Mouse (Mus musculus) thymus, adult 2 months (tissue): ENCODE measurements around the gene Aldh2. TPM values are rescaled to one million over a fixed set of nuclear protein-coding genes. Genes with fewer than 3 reads are reported as not detected.
"Not testable (repeated sequence)": the region's sequence is repeated elsewhere in the genome, so short reads cannot be mapped to it uniquely, and the experiment has no call there.

ENCODE experiments used
- DNase-seq: peaks from one replicate; pipeline ENCODE4 v3.0.0; 2021
- H3K27ac ChIP-seq: fragments of 200-500 bp; 2 replicates; pipeline ENCODE4 v1.5.1; 2012; ENCODE audit warnings: low read length, control low read depth; ENCODE audit not compliant: control insufficient read depth, insufficient read depth
- H3K27me3 ChIP-seq: fragments of 200-500 bp; 2 replicates; pipeline ENCODE4 v1.6.1; 2012; ENCODE audit warnings: mild to moderate bottlenecking, low read length, moderate library complexity, mixed read lengths; ENCODE audit not compliant: control insufficient read depth, insufficient read depth
- H3K36me3 ChIP-seq: fragments of 200-500 bp; 2 replicates; pipeline ENCODE4 v1.6.1; 2012; ENCODE audit warnings: mild to moderate bottlenecking, low read length, moderate library complexity; ENCODE audit not compliant: control insufficient read depth, insufficient read depth
- H3K4me1 ChIP-seq: fragments of 200-500 bp; replicated peaks from 2 replicates; pipeline ENCODE4 v1.6.1; 2012; ENCODE audit warnings: low read length; ENCODE audit not compliant: control insufficient read depth, insufficient read depth
- H3K4me3 ChIP-seq: fragments of 200-500 bp; 2 replicates; pipeline ENCODE4 v1.5.1; 2012; ENCODE audit warnings: mild to moderate bottlenecking, low read length, control low read depth, moderate library complexity; ENCODE audit not compliant: control insufficient read depth, insufficient read depth
- CTCF ChIP-seq: fragments of 200-500 bp; IDR thresholded peaks from 2 replicates; pipeline ENCODE4 v1.5.1; 2012; ENCODE audit warnings: mild to moderate bottlenecking, control low read depth, low read length, moderate library complexity, borderline replicate concordance; ENCODE audit not compliant: control insufficient read depth, poor library complexity, insufficient read depth; ENCODE audit errors: extremely low read depth
- POLR2A ChIP-seq: fragments of 200-500 bp; IDR thresholded peaks from 2 replicates; pipeline ENCODE4 v1.6.1; 2012; ENCODE audit warnings: mild to moderate bottlenecking, low read length, control low read depth, moderate library complexity; ENCODE audit not compliant: control insufficient read depth, poor library complexity, insufficient read depth; ENCODE audit errors: extremely low read depth
- WGBS: fragments of 180-500 bp; shearing (Covaris S2); methylation state at CpG from one replicate; pipeline ENCODE4 v1.1.7; 2018; 5-methylcytosine and 5-hydroxymethylcytosine counted together
- polyA plus RNA-seq: library from polyadenylated mRNA; depleted of rRNA; stranded (reverse); fragments of >200 nt; gene quantifications from 2 replicates; pipeline ENCODE4 v1.2.3, GENCODE M21; 2012

The Aldh2 gene
- polyA plus RNA-seq, 1 experiment, result 203 TPM

DNA sequence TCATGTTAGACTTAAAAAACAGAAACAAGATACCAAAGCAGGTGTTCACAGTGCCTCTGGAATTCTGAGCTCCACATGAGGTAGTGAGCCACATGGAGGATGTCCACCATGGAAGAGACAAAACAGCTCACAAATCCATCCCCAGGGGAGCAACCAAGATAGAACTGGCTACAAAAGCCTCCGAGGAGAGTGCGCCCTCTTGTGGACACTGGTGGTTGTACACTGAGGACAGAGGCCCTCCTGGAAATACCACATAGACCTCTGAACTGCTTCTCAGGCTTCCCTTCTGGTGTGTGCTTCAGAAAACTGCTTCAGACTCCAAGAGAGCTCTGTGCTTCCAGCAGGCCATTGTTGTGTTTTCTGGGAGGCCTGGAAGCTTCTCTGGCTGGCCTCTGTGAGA lies 12.5 kb upstream of the Aldh2 start:
- Histone ChIP-seq H3K4me1 (no peaks in the 10 kb centered on the region), H3K27ac (no peak overlapping the region), H3K36me3 (no peaks in the 10 kb centered on the region), H3K4me3 (no peak overlapping the region), H3K27me3 (no peaks in the 10 kb centered on the region)
- no peak for TF ChIP-seq POLR2A
- peak; percentile 46; the same call in 1 of the 2 replicates for TF ChIP-seq CTCF
- peak; percentile 84 for DNase-seq
- 0% methylated on average over 2 of the region's 2 CpGs for WGBS

DNA sequence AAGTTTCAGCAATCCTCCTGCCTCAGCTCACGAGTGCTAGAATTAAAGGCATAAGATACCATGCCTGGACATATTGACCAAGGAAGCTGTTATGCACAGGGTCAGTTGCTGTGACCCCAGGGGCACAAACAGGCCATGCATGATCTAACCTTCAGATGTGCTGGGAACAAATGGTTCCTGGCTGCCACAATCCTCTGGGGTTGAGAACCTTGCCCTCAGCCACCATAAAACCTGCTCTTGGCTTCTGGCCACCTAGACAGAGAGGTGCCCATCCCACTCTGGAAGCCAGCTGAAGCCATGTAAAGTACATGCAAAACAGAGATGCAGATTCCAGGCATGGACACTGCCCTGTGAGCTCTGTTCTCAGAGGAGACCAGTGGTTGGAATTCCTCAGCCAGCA lies 10.2 kb upstream of the Aldh2 start:
- 96% methylated on average over 1 of the region's 1 CpGs for WGBS
- H3K27me3 ChIP-seq, H3K4me3 ChIP-seq, H3K27ac ChIP-seq, H3K4me1 ChIP-seq, H3K36me3 ChIP-seq, DNase-seq: not testable (repeated sequence)

DNA sequence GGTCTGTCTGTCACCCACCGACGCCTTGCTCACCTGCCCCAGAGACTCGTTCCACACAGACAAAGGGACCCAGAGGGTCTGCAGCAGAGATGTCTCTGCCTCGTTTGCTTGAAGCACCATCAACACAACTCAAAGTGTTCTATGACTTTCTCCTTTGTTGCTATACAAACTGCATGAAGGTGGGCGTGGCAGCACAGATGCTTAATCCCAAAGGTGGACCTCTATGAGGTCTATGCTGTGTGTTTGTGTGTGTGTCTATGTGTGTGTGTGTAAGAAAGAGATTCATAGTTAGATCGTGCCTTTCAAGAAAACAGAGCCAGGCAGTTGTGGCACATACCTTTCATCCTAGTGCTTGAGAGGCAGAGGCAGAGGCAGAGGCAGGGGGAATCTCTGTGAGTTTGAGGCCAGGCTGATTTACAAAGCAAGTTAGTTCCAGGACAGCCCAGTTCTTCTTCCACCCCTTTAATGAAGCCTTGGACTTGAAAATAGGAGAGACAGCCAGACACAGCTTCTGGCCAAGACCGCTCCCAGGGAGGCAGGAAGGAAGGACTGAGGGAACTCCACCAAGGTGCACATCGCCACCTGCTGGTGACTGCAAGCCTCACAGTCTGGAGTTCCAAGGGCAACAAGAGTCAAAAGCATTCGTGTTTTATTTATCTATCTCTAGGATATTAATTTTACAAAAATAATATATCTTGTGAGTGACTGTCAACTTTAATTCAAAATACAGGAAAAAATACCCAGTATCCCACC lies 8.1 kb upstream of the Aldh2 start:
- 49% methylated on average over 9 of the region's 9 CpGs for WGBS
- Histone ChIP-seq H3K27ac (no peak overlapping the region), H3K4me1 (no peaks in the 10 kb centered on the region), H3K27me3 (no peaks in the 10 kb centered on the region), H3K36me3 (no peaks in the 10 kb centered on the region), H3K4me3 (no peak overlapping the region)
- peak; percentile 87 for DNase-seq
- peak; percentile 90 for TF ChIP-seq CTCF
- TF ChIP-seq POLR2A, result no peak

DNA sequence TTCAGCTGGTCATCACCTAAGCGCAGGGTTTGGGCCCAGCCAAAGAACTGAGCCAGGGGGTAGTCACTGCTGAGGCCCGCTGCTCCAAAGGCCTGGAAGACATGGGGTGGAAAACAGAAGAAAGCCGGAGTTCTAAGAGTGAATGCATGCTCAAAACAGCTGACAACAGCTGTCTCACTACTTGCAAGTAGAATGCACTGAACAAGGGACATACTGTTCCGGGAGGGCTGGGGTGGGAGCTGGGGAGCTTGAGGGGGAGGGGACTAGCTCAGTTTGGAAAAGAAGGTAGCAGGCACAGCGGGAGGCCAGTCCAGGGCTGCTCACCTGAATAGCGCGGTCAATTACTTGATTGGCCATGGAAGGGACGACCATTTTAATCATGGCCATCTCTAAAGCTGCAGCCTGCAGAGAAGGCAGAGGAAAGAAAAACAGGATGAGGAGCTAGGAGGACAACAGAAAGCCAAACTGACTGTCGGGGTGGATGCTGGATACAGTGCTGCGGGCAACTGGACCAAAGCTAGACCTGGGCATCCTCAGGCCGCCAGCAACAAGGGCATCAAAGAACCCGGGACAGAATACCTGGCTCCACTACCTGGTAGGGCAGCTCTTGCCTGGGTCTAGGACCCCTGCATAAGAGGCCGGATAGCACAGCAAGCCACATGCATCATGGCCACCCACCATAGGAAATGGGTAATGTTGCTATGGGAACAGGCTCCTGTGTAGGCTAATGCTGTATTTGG lies 5.4 kb upstream of the Aldh2 start:
- Histone ChIP-seq H3K4me1 (peaks cover 2% of the 10 kb centered on the region; the same call in 1 of the 2 replicates), H3K4me3 (no peak overlapping the region), H3K36me3 (no peaks in the 10 kb centered on the region), H3K27me3 (no peaks in the 10 kb centered on the region), H3K27ac (no peak overlapping the region)
- TF ChIP-seq CTCF (no peak), POLR2A (no peak)
- 97% methylated on average over 13 of the region's 13 CpGs for WGBS
- no peak for DNase-seq

DNA sequence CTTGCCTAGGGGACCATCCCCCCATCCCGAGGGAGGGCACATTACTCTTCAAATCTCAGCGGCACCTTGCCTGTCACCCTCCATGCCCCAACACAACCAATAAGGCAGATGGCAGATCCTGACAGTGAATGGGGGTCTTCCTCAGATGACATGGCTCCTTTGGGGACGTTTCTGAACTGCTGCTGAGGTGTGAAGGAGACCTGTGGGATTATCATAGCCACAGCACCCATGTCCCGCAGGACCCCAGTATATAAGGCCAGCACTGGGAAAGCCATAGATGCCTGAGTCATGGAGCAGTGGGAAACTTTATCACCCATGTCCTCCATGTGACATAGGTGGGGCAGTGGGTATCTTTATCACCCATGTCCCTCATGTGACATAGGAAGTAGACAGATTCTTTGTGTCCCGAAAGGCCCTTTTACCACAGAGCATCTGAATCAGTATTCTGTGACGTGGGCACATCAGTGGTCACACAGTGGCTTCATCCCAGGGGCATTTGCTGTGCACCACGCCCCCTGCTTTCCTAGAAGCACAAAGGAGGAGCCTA lies 4.4 kb upstream of the Aldh2 start:
- Histone ChIP-seq H3K27me3 (no peaks in the 10 kb centered on the region), H3K4me3 (no peak overlapping the region), H3K36me3 (no peaks in the 10 kb centered on the region), H3K4me1 (peaks cover 8% of the 10 kb centered on the region), H3K27ac (no peak overlapping the region)
- TF ChIP-seq CTCF, result no peak
- TF ChIP-seq POLR2A, result no peak
- WGBS, result 91% methylated on average over 7 of the region's 7 CpGs
- DNase-seq, result no peak

DNA sequence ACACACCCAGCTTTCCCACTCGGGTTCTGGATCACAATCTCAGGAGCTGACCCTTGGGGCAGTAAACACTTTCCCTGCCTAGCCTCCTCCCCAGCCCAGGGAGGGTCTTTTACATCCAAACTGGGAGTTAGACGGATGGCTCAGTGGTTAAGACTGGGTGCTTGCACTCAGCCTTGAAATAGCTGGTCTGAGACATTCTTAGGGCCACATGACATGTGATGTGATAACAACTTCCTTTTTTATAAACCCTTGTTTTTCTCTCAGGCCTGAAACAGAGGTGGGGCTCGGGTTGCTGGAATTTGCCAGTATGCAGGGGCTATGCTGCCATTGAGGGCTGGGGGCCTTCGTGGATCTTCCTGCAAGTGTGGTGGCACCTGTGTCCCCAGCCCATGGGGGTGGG lies 3.7 kb upstream of the Aldh2 start:
- Histone ChIP-seq H3K27ac (no peak overlapping the region), H3K4me3 (no peak overlapping the region), H3K36me3 (no peaks in the 10 kb centered on the region), H3K27me3 (no peaks in the 10 kb centered on the region), H3K4me1 (peaks cover 15% of the 10 kb centered on the region)
- no peak for DNase-seq
- WGBS, result 51% methylated on average over 4 of the region's 4 CpGs
- no peak for TF ChIP-seq POLR2A
- no peak for TF ChIP-seq CTCF

DNA sequence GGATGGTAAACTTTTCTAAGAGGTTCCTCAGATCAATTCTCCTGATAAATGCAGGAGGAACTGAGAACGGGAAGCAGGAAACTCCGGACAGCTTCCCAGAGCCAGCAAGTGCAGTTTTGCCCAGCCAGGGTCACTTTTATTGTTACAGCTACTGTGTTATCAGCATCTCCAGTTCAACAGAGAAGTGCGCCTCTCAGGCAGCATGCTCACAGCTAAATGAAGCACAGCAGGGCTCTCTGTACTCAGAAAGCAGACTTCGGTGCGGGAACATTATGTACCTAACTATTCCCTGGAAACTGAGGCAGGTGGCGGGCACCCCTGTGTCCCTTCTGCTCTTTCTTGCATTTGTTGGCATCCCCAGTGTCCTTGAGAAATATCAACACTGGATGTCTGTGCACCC lies 2.6 kb upstream of the Aldh2 start:
- no peak overlapping the region for H3K4me3 ChIP-seq
- 86% methylated on average over 6 of the region's 6 CpGs for WGBS
- peaks cover 15% of the 10 kb centered on the region for H3K4me1 ChIP-seq
- no peak overlapping the region for H3K27ac ChIP-seq
- H3K27me3 ChIP-seq, result no peaks in the 10 kb centered on the region
- no peak for DNase-seq
- no peak for TF ChIP-seq POLR2A
- no peaks in the 10 kb centered on the region for H3K36me3 ChIP-seq
